Mouse (Mus musculus) MEL (cell line): ENCODE results near the gene Rras2. TPM values are rescaled to one million over a fixed set of nuclear protein-coding genes. Genes with fewer than 3 reads are reported as not detected.

Experiments used
- DNase-seq: peaks from one replicate; pipeline ENCODE4 v3.0.0; 2011; ENCODE audit warnings: low read depth, low spot score
- H3K27ac ChIP-seq: 2 replicates; pipeline ENCODE4 v1.5.1; 2012; ENCODE audit warnings: low read depth, mild to moderate bottlenecking, control low read depth, low read length, moderate library complexity; ENCODE audit not compliant: control insufficient read depth
- H3K27me3 ChIP-seq, 2 experiments: fragments of 150-350 bp in 1 of 2; sonication (generic) in 1 of 2; 2 replicates each; pipeline ENCODE4 v1.6.1; 2012; ENCODE audit warnings: low read length in 2 of 2, mild to moderate bottlenecking in 2 of 2, improper control_type of control experiment in 1 of 2, moderate library complexity in 1 of 2; ENCODE audit not compliant: insufficient read depth in 2 of 2, control insufficient read depth in 1 of 2
- H3K36me3 ChIP-seq, 2 experiments: 2 replicates each; pipeline ENCODE4 v1.6.1; 2012 to 2014; ENCODE audit warnings: low read length in 2 of 2, improper control_type of control experiment in 1 of 2, inconsistent platforms in 1 of 2, mild to moderate bottlenecking in 1 of 2; ENCODE audit not compliant: insufficient read depth in 2 of 2, control insufficient read depth in 1 of 2
- H3K4me1 ChIP-seq, 2 experiments: fragments of 150-350 bp in 1 of 2; sonication (generic) in 1 of 2; 2 replicates each; pipeline ENCODE4 v1.6.1; 2012; ENCODE audit warnings: low read length in 2 of 2, improper control_type of control experiment in 1 of 2, mild to moderate bottlenecking in 1 of 2; ENCODE audit not compliant: insufficient read depth in 2 of 2, control insufficient read depth in 1 of 2
- H3K4me3 ChIP-seq, 2 experiments: fragments of 150-350 bp in 1 of 2; sonication (generic) in 1 of 2; 2 replicates each; pipeline ENCODE4 v1.5.1; 2012; ENCODE audit warnings: low read depth in 2 of 2, low read length in 2 of 2, mild to moderate bottlenecking in 2 of 2, moderate library complexity in 2 of 2, control low read depth in 1 of 2, improper control_type of control experiment in 1 of 2; ENCODE audit not compliant: control insufficient read depth in 1 of 2, insufficient read depth in 1 of 2
- H3K79me2 ChIP-seq: 2 replicates; pipeline ENCODE4 v1.6.1; 2012; ENCODE audit warnings: mild to moderate bottlenecking, low read length, moderate library complexity; ENCODE audit not compliant: control insufficient read depth, poor library complexity, insufficient read depth
- H3K9ac ChIP-seq: 2 replicates; pipeline ENCODE4 v1.6.1; 2012; ENCODE audit warnings: low read depth, mild to moderate bottlenecking, control low read depth, low read length, moderate library complexity; ENCODE audit not compliant: control insufficient read depth, poor library complexity, severe bottlenecking
- H3K9me3 ChIP-seq: fragments of 150-350 bp; sonication (generic); replicated peaks from 2 replicates; pipeline ENCODE4 v1.6.1; 2012; ENCODE audit warnings: mild to moderate bottlenecking, low read length, improper control_type of control experiment, moderate library complexity; ENCODE audit not compliant: insufficient read depth
- CHD1 ChIP-seq: IDR thresholded peaks from 2 replicates; pipeline ENCODE4 v1.6.1; 2012; ENCODE audit warnings: low read depth, mild to moderate bottlenecking, inconsistent platforms, low read length, improper control_type of control experiment
- ETS1 ChIP-seq: IDR thresholded peaks from 2 replicates; pipeline ENCODE4 v1.6.1; 2012; ENCODE audit warnings: low read depth, mild to moderate bottlenecking, inconsistent platforms, low read length, improper control_type of control experiment, moderate library complexity
- MAFK ChIP-seq: IDR thresholded peaks from 2 replicates; pipeline ENCODE4 v1.6.1; 2011; ENCODE audit warnings: low read depth, mild to moderate bottlenecking, low read length, improper control_type of control experiment, borderline replicate concordance
- MAZ ChIP-seq: IDR thresholded peaks from 2 replicates; pipeline ENCODE4 v1.6.1; 2012; ENCODE audit warnings: low read depth, mild to moderate bottlenecking, inconsistent platforms, low read length, improper control_type of control experiment
- NRF1 ChIP-seq: IDR thresholded peaks from 2 replicates; pipeline ENCODE4 v1.6.1; 2014; ENCODE audit warnings: low read depth, mild to moderate bottlenecking, inconsistent platforms, low read length, improper control_type of control experiment, moderate library complexity; ENCODE audit not compliant: poor library complexity, insufficient read depth, severe bottlenecking
- polyA plus RNA-seq, 2 experiments: library from polyadenylated mRNA; stranded (reverse) in 1 of 2; unstranded in 1 of 2; fragments of >175 nt in 1 of 2; fragments of >200 nt in 1 of 2; gene quantifications; 2 replicates each; pipeline versions ENCODE4 v1.2.1 to v1.2.4; 2012; ENCODE audit warnings: low replicate concordance in 2 of 2, low read depth in 1 of 2; ENCODE audit not compliant: insufficient read length in 2 of 2, insufficient read depth in 1 of 2, missing spikeins in 1 of 2
- total RNA-seq: library from RNA; depleted of rRNA; stranded (reverse); fragments of 300-350 nt; gene quantifications from 2 replicates; pipeline ENCODE4 v1.2.3, GENCODE M21; 2012; rRNA removed

Gene Rras2
- total and polyA plus RNA-seq, 3 experiments = not detected

DNA sequence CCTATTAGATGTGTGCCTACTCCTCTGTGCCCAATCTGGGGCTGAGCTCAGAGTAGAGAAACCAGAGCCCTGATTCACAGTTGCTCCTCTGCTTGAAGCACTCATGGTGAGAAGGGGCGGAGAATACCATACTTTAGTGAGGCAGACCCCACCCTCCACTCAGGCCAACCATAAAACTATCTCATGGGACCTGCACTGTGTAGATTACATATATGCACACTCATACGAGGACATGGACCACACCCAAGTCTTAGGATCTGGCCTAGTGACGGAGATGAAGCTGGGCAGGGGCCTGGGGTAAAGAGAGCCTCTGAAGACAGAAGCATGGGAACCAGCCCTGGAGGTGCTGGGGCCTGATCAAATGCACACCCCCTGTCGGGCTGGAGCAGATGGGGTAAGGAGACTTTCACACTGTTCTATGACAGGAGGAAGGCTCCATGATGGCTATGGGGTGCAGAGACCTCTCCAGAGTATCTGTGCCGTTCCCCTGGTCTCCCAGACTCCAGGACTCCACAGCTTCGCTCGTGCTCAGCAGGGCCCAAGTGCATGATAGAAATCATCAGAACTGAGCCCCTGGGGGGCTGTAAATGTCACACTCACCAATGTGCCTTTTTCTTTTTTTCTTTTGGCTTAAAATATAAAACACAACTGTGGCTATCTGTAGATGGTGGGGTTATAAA, 119.8 kb downstream of the Rras2 start:
- TF ChIP-seq MAZ (no peak), MAFK (no peak), NRF1 (no peak), CHD1 (no peak), ETS1 (no peak)
- TF ChIP-seq, all 39 proteins: peak for 0

More for the DNA sequence above, 119.8 kb downstream of the Rras2 start:
- Histone ChIP-seq H3K9me3 (no peaks in the 10 kb centered on the region), H3K27ac (no peak overlapping the region), H3K79me2 (no peaks in the 10 kb centered on the region), H3K36me3 (no peaks in the 10 kb centered on the region), H3K4me1 (no peaks in the 10 kb centered on the region), H3K4me3 (no peak overlapping the region), H3K27me3 (no peaks in the 10 kb centered on the region), H3K9ac (no peak overlapping the region)
- DNase-seq = no peak

Other genes starting within 250 kb of the Rras2 start
- 50.1 and 56.2 TPM in 2 replicates for gene Copb1, start 136.9 kb upstream of the Rras2 start, total RNA-seq
- gene Copb1, start 136.9 kb upstream of the Rras2 start, polyA plus RNA-seq = 100 to 1,000 TPM in 1 of 2 experiments, 10 to 100 TPM in 1; 61.3 to 405 TPM
- 324 and 400 TPM in 2 replicates for gene Psma1, start 158.3 kb upstream of the Rras2 start, total RNA-seq
- gene Psma1, start 158.3 kb upstream of the Rras2 start, polyA plus RNA-seq = 100 to 1,000 TPM in 1 of 2 experiments, not detected in 1; 282 TPM